Mouse (Mus musculus) naive thymus-derived CD4-positive, alpha-beta T cell, adult 2 months (primary cell): ENCODE measurements at regions not wholly inside any gene's neighbourhood (a gene's known extent, or its start where the extent isn't known, plus 50 kb on each side); places are given as distances from the start of the nearest gene placed in this dataset.
A peak's percentile ranks its signal among the peaks of the same experiment; 100 is the strongest.

Experiments used
- DNase-seq: peaks from one replicate; pipeline ENCODE4 v3.0.0-alpha.2; 2011; ENCODE audit warnings: low read depth

DNA sequence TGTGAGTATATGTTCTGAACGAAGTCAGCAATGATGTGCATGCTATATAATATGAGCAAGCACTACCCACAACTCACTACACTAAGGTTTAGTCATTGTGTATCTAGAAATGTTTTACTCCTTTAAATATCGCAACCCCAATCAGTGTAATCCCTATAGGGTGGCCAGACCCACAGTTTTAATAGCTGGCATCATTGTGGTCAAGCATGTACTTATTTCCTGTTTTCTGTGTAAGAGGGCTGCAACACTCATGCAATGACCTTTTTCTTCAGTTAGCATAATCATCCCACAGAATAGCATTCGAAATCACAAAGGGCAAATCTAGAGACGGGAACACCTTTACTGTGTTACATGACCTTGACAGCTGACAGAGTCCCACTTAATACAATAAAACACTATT, 333.3 kb downstream of the Insc start:
- no peak for DNase-seq

- DNase-seq: no peak
Observed at GRCm38 (mm10) chr7:115084711-115085380, 341.4 kb downstream of the Insc start.

- no peak for DNase-seq
Observed at GRCm38 (mm10) chr7:115086542-115087448, 343.3 kb downstream of the Insc start.

DNA sequence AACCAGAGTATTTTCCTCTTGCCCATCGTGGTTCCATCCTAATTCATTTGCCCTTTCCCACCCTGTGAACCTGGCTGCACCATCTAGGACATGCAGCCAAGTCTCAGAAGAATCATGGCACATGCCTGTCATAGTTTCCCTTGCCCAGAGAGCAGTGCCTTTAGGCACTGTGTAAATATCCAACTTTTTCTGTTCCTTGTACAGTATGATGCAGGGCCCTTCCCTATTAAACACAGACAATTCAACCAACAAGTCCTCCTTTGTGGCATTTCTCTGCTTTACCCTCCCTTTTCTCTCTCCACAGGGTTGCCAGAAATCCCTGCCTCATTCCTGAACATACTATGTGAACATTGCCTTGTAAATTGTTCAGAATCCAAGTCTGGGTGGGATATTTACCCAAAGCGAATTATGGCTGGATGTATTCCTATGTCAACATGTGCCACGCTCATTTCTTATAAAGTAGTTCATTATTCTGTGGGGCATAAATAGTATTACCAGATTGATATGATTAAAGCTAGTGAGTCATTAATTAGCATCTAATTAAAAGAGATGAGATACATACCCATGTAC, 349.1 kb downstream of the Insc start:
- no peak for DNase-seq

DNA sequence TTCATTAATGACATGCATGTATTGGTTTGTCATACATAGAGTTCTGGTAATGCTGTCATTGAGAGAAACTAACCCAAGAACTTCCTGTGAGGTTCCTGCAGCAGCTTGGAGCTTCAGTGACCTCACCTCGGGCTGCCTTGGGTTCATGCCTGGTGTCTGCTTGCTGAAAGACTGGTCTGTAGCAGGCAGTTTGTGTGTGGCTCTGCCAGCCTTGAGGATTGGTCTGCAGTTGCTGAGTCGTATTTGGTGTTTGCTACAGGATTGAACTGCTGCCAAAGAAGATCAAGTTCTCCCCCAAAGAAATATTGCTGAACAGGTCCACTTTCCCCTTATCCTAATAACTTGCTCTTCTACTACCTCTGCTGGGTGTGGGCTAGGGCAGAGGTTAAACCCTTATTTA, 362.5 kb downstream of the Insc start:
- no peak for DNase-seq

- no peak for DNase-seq
Observed at GRCm38 (mm10) chr7:115112282-115112681, 368.8 kb downstream of the Insc start.

DNA sequence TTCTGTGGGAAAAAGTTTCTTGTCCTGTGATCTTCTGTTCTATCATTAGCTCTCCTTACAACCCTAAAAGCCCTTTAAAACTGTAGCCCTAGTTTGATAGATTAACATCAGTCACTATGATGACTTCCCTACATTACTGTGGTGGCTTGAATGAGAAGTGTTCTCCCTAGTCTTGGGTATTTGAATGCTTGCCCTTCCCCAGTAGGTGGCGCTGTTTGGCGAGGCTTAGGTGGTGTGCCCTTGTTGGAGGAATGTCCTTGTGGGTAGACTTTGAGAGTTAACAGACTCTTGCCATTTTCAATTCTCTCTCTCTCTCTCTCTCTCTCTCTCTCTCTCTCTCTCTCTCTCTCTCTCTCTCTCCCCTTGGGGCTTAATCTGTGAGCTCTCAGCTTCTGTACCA, 379.8 kb downstream of the Insc start:
- peak; percentile 1 for DNase-seq

DNA sequence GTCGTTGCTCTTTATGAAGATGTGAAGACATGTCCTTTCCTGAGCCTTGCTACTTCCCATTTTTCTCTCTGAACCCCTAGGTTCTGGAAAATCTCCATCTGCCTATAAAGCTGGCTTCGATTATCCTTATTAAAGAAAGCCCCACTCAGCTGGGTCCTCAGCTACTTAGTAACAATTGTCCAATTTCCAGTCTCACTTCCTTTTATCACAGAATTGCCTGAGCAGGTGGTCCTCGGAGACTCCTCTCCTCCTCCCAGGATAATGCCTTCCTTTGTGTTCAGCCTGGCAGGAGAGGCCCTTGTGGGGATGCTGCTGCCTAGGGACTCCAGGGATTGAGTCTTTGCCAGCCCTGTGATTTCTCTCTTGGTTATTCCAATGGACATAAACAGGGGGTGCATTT, 385.5 kb downstream of the Insc start:
- no peak for DNase-seq

- DNase-seq: no peak
Observed at GRCm38 (mm10) chr7:115131259-115131969, 387.9 kb downstream of the Insc start.

- no peak for DNase-seq
Observed at GRCm38 (mm10) chr7:115131970-115132551, 388.6 kb downstream of the Insc start.

DNA sequence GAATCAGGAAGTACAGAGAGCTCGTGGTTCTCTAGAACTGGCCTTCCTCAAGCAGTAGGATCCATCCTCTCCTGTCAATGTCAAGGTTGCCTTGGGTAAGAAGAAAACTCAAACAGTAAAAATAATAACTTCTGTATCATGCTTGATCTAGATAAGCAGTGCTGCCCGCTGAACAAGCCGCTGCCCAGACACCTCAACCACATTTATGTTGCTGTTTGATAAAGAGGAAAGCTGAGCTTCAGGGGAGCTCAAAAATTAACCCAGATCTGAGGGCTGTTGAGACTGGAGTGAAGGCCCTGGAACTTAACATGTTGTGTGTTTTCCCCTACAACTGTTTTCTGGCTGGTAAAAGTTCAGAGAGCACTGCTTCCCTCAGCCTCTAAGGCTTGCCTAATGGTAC, 389.1 kb downstream of the Insc start:
- DNase-seq: no peak

- DNase-seq: no peak
Observed at GRCm38 (mm10) chr7:115134926-115135575, 391.6 kb downstream of the Insc start.

GRCm38 (mm10) chr7:115140286-115140685, 396.8 kb downstream of the Insc start:
- DNase-seq: no peak

DNA sequence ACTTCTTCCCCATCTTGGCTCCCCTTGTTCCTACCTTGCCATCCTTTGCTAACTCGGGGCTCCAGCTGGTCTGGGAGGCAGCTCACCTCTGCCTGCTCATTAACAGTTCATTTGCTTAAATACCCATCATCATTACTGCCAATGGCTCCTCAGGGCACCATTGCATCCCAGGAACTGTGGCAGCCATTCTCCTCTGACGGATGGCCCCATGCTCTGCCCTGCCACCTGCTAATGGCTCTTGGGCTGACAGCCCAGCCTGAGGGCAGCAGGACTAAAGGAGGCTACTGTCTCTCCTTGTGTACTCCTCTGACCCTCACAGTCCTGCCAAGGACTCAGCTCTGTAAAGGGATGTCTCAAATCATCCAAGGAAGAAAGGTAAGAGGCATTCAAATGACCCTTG, 398.7 kb downstream of the Insc start:
- no peak for DNase-seq

GRCm38 (mm10) chr7:115144947-115145346, 401.5 kb downstream of the Insc start:
- DNase-seq: no peak

GRCm38 (mm10) chr7:115147352-115147977, 404.0 kb downstream of the Insc start:
- DNase-seq: no peak

DNA sequence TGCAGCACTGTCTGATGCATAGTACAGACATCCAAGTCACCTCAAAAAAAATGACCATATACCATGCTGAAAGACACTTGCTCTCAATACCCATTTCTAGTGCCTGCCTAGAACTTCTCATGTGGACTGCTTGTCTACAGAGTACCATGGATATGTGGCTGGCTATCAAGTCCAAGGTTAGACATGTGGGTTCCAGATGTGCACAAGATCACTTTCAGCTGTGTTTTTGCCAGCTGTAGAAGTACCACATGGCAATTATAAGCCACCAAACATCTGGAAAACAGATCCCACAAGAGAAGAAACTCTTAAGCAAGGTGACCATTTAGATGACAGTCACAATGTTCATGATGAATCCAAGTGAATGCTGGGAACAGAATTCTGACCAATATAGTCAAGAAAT, 409.8 kb downstream of the Insc start:
- DNase-seq: no peak

GRCm38 (mm10) chr7:115153764-115154509, 410.4 kb downstream of the Insc start:
- no peak for DNase-seq

DNA sequence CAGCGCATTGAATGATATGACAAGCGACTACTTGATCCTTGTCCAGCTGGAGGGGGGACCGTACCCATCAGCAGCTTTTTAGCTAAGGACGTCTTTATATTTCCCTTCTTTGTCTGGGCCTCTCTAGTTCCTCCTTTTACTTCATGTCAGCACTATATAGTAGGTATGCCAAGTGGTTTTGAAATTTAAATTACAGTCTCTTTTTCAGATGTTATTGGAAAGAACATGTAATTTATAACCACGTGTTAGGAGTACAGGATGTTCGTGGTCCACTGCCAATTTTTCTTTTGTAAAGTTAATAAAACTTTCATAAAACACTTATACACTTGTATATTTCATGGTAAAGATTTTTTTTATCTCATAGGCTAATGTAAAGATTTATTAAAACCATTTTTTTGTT, 426.5 kb downstream of the Insc start:
- DNase-seq: no peak

DNA sequence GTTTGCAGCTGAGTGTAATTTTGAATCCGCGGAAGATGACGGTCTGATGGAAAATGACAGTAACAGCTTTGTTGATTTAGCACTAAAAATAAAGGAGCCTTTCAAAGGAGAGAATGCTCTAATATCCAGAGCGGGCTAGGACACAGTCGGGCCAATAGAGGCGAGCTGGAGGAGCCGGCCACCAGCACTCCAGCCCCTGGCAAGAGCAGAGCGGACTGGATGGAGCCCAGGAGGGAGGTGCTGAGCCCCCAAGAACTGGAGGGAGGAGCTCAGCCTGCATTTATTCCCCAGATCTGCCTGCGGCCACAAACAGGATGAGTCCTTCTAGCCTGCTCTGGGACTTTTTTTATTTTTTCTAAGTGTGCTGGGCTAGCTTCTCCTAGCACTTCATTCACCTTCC, 426.9 kb downstream of the Insc start:
- DNase-seq: no peak
